Mouse (Mus musculus) limb, embryonic 13.5 days (tissue): ENCODE measurements at regions not wholly inside any gene's neighbourhood (a gene's known extent, or its start where the extent isn't known, plus 50 kb on each side); places are given as distances from the start of the nearest gene placed in this dataset.

Source experiments
- ATAC-seq: fragments of 200-750 bp; cut with Nextera tagmentation; 2 replicates; pipeline ENCODE4 v1.8.0; 2017; ENCODE audit warnings: low read depth, moderate number of reproducible peaks, moderate TSS enrichment; ENCODE audit not compliant: low FRiP score
- H3K27ac ChIP-seq: fragments of 300-500 bp; sonication (generic); 2 replicates; pipeline ENCODE4 v1.5.1; 2015; ENCODE audit warnings: inconsistent platforms, mild to moderate bottlenecking, moderate library complexity
- H3K27me3 ChIP-seq: fragments of 300-500 bp; sonication (generic); 2 replicates; pipeline ENCODE4 v1.6.1; 2015; ENCODE audit warnings: mild to moderate bottlenecking, inconsistent platforms
- H3K36me3 ChIP-seq: fragments of 300-500 bp; sonication (generic); 2 replicates; pipeline ENCODE4 v1.6.1; 2015; ENCODE audit warnings: inconsistent platforms, mild to moderate bottlenecking, moderate library complexity
- H3K4me1 ChIP-seq: fragments of 300-500 bp; sonication (generic); 2 replicates; pipeline ENCODE4 v1.6.1; 2015; ENCODE audit warnings: inconsistent platforms
- H3K4me2 ChIP-seq: fragments of 300-500 bp; sonication (generic); replicated peaks from 2 replicates; pipeline ENCODE4 v1.6.1; 2015; ENCODE audit warnings: inconsistent platforms, mild to moderate bottlenecking, moderate library complexity
- H3K4me3 ChIP-seq: fragments of 300-500 bp; sonication (generic); 2 replicates; pipeline ENCODE4 v1.5.1; 2015; ENCODE audit warnings: moderate library complexity, mild to moderate bottlenecking, inconsistent platforms
- H3K9ac ChIP-seq: fragments of 300-500 bp; sonication (generic); 2 replicates; pipeline ENCODE4 v1.6.1; 2015; ENCODE audit warnings: mild to moderate bottlenecking, inconsistent platforms
- H3K9me3 ChIP-seq: fragments of 300-500 bp; sonication (generic); 2 replicates; pipeline ENCODE4 v1.6.1; 2016; ENCODE audit warnings: inconsistent platforms
- WGBS: fragments of 180-500 bp; shearing (Covaris S2); methylation state at CpG from one replicate; pipeline ENCODE4 v1.1.7; 2015; 5-methylcytosine and 5-hydroxymethylcytosine counted together

DNA sequence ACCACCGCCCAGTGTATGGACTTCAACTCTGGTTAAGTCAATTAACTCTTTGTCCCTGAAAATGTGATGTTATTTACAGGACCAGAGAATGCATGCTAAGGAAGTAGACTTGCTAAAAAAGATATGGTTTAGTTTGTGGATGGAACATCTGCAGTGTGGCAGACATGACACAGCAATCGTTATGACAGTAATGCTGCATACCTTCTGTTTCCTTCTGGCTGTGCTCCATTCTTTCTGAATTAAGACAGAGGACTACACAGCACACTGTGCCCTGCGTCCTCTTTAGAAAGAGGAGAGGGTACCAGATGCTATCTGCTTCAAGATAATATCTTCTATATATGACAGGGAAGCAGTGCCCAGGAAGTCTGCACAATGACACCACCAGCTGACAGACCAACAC is 146.6 kb upstream of the Rbms1 start:
- H3K36me3 ChIP-seq = no peaks in the 10 kb centered on the region
- 81% methylated on average over 3 of the region's 3 CpGs for WGBS
- no peak overlapping the region for H3K4me2 ChIP-seq
- H3K4me1 ChIP-seq = no peaks in the 10 kb centered on the region
- no peak overlapping the region for H3K9ac ChIP-seq
- H3K27me3 ChIP-seq = no peaks in the 10 kb centered on the region
- no peak overlapping the region for H3K27ac ChIP-seq
- no peaks in the 10 kb centered on the region for H3K9me3 ChIP-seq
- no peak for ATAC-seq
- H3K4me3 ChIP-seq = no peak overlapping the region

DNA sequence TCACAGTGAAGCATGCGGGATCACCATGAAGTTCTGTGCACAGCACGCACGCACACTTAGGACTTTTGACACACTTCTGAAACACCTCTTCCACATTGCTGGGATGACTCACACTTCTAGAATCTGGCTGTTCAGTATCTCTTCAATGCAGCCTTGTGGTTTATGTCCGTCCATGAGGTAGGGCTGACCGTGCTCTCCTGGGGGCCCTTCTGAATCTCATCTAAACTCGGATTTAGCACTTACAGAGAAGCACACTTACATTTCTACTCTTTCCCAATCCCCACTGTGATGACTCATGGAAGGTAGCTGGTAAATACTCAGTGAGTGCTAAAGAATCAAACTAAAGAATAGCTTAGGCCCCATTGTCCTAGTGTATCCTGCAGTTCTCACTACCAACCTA is 142.2 kb upstream of the Rbms1 start:
- Histone ChIP-seq H3K36me3 (no peaks in the 10 kb centered on the region), H3K27me3 (no peaks in the 10 kb centered on the region), H3K4me1 (no peaks in the 10 kb centered on the region), H3K4me3 (no peak overlapping the region), H3K4me2 (no peak overlapping the region), H3K9me3 (no peaks in the 10 kb centered on the region), H3K27ac (no peak overlapping the region), H3K9ac (no peak overlapping the region)
- WGBS = 88% methylated on average over 6 of the region's 6 CpGs
- no peak for ATAC-seq

DNA sequence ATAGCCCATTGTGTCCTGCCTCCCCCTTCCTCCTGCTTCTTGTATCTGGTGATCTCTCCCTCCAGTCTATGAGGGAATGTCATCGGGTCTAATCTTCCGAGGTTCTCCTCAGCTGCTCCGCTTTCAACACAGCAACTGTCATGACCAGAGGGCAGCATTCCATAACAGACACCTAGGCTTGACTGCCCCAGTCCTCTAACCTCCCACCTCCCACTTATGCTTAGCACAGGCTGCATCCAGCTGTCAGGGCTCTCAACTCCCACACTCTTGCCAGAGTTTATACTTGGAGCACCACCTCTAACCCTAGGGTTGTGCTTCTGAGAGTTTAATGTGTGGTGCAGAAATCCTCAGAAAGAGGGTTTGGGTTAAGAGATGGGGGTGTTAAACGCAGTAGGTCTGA is 137.9 kb upstream of the Rbms1 start:
- H3K27ac ChIP-seq = no peak overlapping the region
- ATAC-seq = no peak
- WGBS = 82% methylated on average over 4 of the region's 4 CpGs
- no peak overlapping the region for H3K4me2 ChIP-seq
- no peaks in the 10 kb centered on the region for H3K27me3 ChIP-seq
- no peaks in the 10 kb centered on the region for H3K4me1 ChIP-seq
- H3K36me3 ChIP-seq = no peaks in the 10 kb centered on the region
- no peak overlapping the region for H3K9ac ChIP-seq
- no peaks in the 10 kb centered on the region for H3K9me3 ChIP-seq
- no peak overlapping the region for H3K4me3 ChIP-seq

GRCm38 (mm10) chr2:61088501-61088900 is 125.5 kb upstream of the Rbms1 start:
- Histone ChIP-seq H3K4me2 (no peak overlapping the region), H3K4me3 (no peak overlapping the region), H3K9ac (no peak overlapping the region), H3K36me3 (no peaks in the 10 kb centered on the region), H3K27ac (no peak overlapping the region), H3K4me1 (peaks cover 12% of the 10 kb centered on the region), H3K27me3 (no peaks in the 10 kb centered on the region), H3K9me3 (no peaks in the 10 kb centered on the region)
- no peak for ATAC-seq

- ATAC-seq = no peak
- H3K9ac ChIP-seq = no peak overlapping the region
- 64% methylated on average over 3 of the region's 3 CpGs for WGBS
- no peaks in the 10 kb centered on the region for H3K27me3 ChIP-seq
- peaks cover 12% of the 10 kb centered on the region for H3K4me1 ChIP-seq
- H3K36me3 ChIP-seq = no peaks in the 10 kb centered on the region
- H3K4me2 ChIP-seq = no peak overlapping the region
- no peak overlapping the region for H3K27ac ChIP-seq
- no peaks in the 10 kb centered on the region for H3K9me3 ChIP-seq
- H3K4me3 ChIP-seq = no peak overlapping the region
Measured at GRCm38 (mm10) chr2:61084835-61085234, 121.8 kb upstream of the Rbms1 start.

DNA sequence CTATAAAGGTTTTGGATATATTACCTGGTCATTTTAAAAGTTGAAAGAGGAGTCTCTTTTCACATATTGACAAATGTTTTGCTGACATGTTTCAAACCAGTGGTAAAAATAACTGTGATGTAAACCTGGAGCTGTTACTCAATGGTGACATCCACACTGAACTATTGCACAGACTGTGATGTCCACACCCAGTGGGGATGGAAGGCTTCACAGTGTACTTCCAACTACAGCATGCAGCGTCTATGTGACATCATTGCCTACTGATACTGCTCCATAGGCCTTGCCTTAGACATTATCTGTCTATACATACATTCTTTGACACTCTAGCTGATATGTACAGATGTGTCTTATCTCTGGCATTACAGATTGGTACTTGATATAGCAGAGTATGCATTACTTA is 120.1 kb upstream of the Rbms1 start:
- Histone ChIP-seq H3K27me3 (no peaks in the 10 kb centered on the region), H3K9me3 (no peaks in the 10 kb centered on the region), H3K36me3 (no peaks in the 10 kb centered on the region), H3K4me2 (no peak overlapping the region), H3K27ac (no peak overlapping the region), H3K4me1 (peaks cover 12% of the 10 kb centered on the region), H3K9ac (no peak overlapping the region), H3K4me3 (no peak overlapping the region)
- no peak for ATAC-seq
- 82% methylated on average over 1 of the region's 1 CpGs for WGBS

DNA sequence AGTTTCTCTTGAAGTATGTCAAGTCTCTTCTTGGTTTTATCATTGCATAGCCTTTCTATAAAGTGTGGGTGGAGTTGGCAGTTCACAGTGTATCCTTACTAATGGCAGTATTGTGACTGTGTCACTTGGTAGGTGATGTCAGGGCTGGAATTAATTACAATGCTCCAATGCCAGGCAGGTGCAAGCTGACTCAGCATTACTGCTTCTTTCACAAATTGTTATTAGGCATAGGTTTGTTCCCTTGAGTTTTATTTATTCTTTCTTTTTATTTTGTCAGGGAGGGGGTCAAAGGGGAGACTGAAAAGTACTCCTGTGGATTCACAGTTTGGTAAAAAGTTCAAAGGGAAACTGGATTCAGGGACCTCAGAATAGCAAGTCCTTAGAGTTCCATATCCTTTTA is 119.6 kb upstream of the Rbms1 start:
- Histone ChIP-seq H3K27me3 (no peaks in the 10 kb centered on the region), H3K9me3 (no peaks in the 10 kb centered on the region), H3K9ac (no peak overlapping the region), H3K27ac (no peak overlapping the region), H3K4me3 (no peak overlapping the region), H3K4me2 (no peak overlapping the region), H3K36me3 (no peaks in the 10 kb centered on the region), H3K4me1 (peaks cover 12% of the 10 kb centered on the region)
- no peak for ATAC-seq

DNA sequence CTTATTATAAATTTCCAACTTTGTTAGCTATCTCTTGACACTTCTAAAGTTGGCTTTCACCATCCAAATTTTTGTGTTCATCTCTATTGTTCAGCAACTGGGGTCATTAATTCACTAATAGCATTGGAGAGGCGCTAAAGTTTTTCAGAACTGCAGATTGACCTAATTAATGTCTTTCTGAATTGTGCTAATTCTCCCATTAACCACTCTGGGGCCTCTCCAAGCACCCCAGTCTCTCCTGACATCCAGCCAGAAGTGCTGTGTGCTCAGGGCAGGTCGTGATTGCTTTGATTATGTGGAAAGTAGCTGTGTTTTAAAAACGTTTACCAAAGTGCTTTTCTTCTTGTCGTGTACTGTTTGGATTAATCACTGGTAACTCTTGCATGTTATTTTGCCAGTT is 117.0 kb upstream of the Rbms1 start:
- Histone ChIP-seq H3K9me3 (no peaks in the 10 kb centered on the region), H3K36me3 (no peaks in the 10 kb centered on the region), H3K4me1 (peaks cover 4% of the 10 kb centered on the region), H3K27ac (no peak overlapping the region), H3K27me3 (no peaks in the 10 kb centered on the region), H3K4me2 (no peak overlapping the region), H3K9ac (no peak overlapping the region), H3K4me3 (no peak overlapping the region)
- no peak for ATAC-seq
- 49% methylated on average over 4 of the region's 4 CpGs for WGBS

- Histone ChIP-seq H3K9ac (no peak overlapping the region), H3K4me3 (no peak overlapping the region), H3K36me3 (no peaks in the 10 kb centered on the region), H3K4me1 (no peaks in the 10 kb centered on the region), H3K9me3 (no peaks in the 10 kb centered on the region), H3K27ac (no peak overlapping the region), H3K4me2 (no peak overlapping the region), H3K27me3 (no peaks in the 10 kb centered on the region)
- 40% methylated on average over 3 of the region's 3 CpGs for whole genome bisulfite sequencing
- ATAC-seq = no peak
Measured at GRCm38 (mm10) chr2:61071025-61071424, 108.0 kb upstream of the Rbms1 start.

GRCm38 (mm10) chr2:61067877-61068276 is 104.9 kb upstream of the Rbms1 start:
- ATAC-seq = no peak
- Histone ChIP-seq H3K27ac (no peak overlapping the region), H3K9me3 (no peaks in the 10 kb centered on the region), H3K4me2 (no peak overlapping the region), H3K27me3 (no peaks in the 10 kb centered on the region), H3K9ac (no peak overlapping the region), H3K4me3 (no peak overlapping the region), H3K4me1 (no peaks in the 10 kb centered on the region), H3K36me3 (no peaks in the 10 kb centered on the region)
- WGBS = 92% methylated on average over 2 of the region's 2 CpGs

- Histone ChIP-seq H3K9me3 (no peaks in the 10 kb centered on the region), H3K4me1 (peaks cover 21% of the 10 kb centered on the region), H3K9ac (no peak overlapping the region), H3K4me2 (no peak overlapping the region), H3K27me3 (no peaks in the 10 kb centered on the region), H3K27ac (no peak overlapping the region), H3K36me3 (no peaks in the 10 kb centered on the region), H3K4me3 (no peak overlapping the region)
- ATAC-seq = no peak; the same call in 1 of the 2 replicates
- 29% methylated on average over 2 of the region's 2 CpGs for WGBS
Measured at GRCm38 (mm10) chr2:61062125-61062524, 99.1 kb upstream of the Rbms1 start.

- Histone ChIP-seq H3K27ac (no peak overlapping the region), H3K9me3 (no peaks in the 10 kb centered on the region), H3K4me1 (peaks cover 21% of the 10 kb centered on the region), H3K36me3 (no peaks in the 10 kb centered on the region), H3K27me3 (no peaks in the 10 kb centered on the region), H3K9ac (no peak overlapping the region), H3K4me2 (no peak overlapping the region), H3K4me3 (no peak overlapping the region)
- no peak for ATAC-seq
- WGBS = 90% methylated on average over 1 of the region's 1 CpGs
Measured at GRCm38 (mm10) chr2:61060906-61061305, 97.9 kb upstream of the Rbms1 start.

GRCm38 (mm10) chr2:61058545-61059235 is 95.7 kb upstream of the Rbms1 start:
- H3K9me3 ChIP-seq = no peaks in the 10 kb centered on the region
- H3K27ac ChIP-seq = peak overlapping the region; percentile 72; the same call in 1 of the 2 replicates
- no peaks in the 10 kb centered on the region for H3K27me3 ChIP-seq
- WGBS = 23% methylated on average over 6 of the region's 6 CpGs
- no peak overlapping the region for H3K9ac ChIP-seq
- H3K4me1 ChIP-seq = peaks cover 21% of the 10 kb centered on the region
- ATAC-seq = peak; percentile 67; the same call in 1 of the 2 replicates
- H3K4me3 ChIP-seq = no peak overlapping the region
- no peaks in the 10 kb centered on the region for H3K36me3 ChIP-seq
- H3K4me2 ChIP-seq = no peak overlapping the region
